Mouse (Mus musculus) ES-CJ7 (cell line): ENCODE measurements around the gene Mlxipl.
A peak's percentile ranks its signal among the peaks of the same experiment; 100 is the strongest.

Experiments used
- DNase-seq: peaks from one replicate; pipeline ENCODE4 v3.0.0; 2011; ENCODE audit warnings: low read depth, low spot score

Mlxipl gene

GRCm38 (mm10) chr5:135078482-135078810, 11.2 kb upstream of the Mlxipl start:
- DNase-seq = no peak

GRCm38 (mm10) chr5:135079578-135079977, 10.1 kb upstream of the Mlxipl start:
- no peak for DNase-seq

GRCm38 (mm10) chr5:135080539-135080938, 9.2 kb upstream of the Mlxipl start:
- no peak for DNase-seq

- DNase-seq = no peak
Observed at GRCm38 (mm10) chr5:135086871-135087270, 2.8 kb upstream of the Mlxipl start.

GRCm38 (mm10) chr5:135100981-135101380, 11.3 kb downstream of the Mlxipl start:
- DNase-seq = no peak

GRCm38 (mm10) chr5:135103999-135104660, 14.4 kb downstream of the Mlxipl start:
- DNase-seq = peak; percentile 72

- peak; percentile 94 for DNase-seq
Observed at GRCm38 (mm10) chr5:135106758-135107256, 17.1 kb downstream of the Mlxipl start.

GRCm38 (mm10) chr5:135107521-135108501, 18.1 kb downstream of the Mlxipl start:
- DNase-seq = peak; percentile 67

- no peak for DNase-seq
Observed at GRCm38 (mm10) chr5:135109017-135109416, 19.3 kb downstream of the Mlxipl start.

- no peak for DNase-seq
Observed at GRCm38 (mm10) chr5:135109426-135109825, 19.7 kb downstream of the Mlxipl start.

GRCm38 (mm10) chr5:135109976-135110375, 20.3 kb downstream of the Mlxipl start:
- DNase-seq = no peak

GRCm38 (mm10) chr5:135113782-135114181, 24.1 kb downstream of the Mlxipl start:
- no peak for DNase-seq

- no peak for DNase-seq
Observed at GRCm38 (mm10) chr5:135115241-135115640, 25.6 kb downstream of the Mlxipl start.

GRCm38 (mm10) chr5:135118589-135119081, 28.9 kb downstream of the Mlxipl start:
- peak; percentile 82 for DNase-seq

- peak; percentile 53 for DNase-seq
Observed at GRCm38 (mm10) chr5:135120753-135121152, 31.1 kb downstream of the Mlxipl start.

- no peak for DNase-seq
Observed at GRCm38 (mm10) chr5:135126121-135126520, 36.4 kb downstream of the Mlxipl start.

- no peak for DNase-seq
Observed at GRCm38 (mm10) chr5:135127669-135128068, 38.0 kb downstream of the Mlxipl start.

- DNase-seq = peak; percentile 43
Observed at GRCm38 (mm10) chr5:135129747-135130146, 40.1 kb downstream of the Mlxipl start.

GRCm38 (mm10) chr5:135133736-135134405, 44.2 kb downstream of the Mlxipl start:
- peak; percentile 95 for DNase-seq

- peak; percentile 85 for DNase-seq
Observed at GRCm38 (mm10) chr5:135134534-135134933, 44.8 kb downstream of the Mlxipl start.

GRCm38 (mm10) chr5:135139881-135140280, 50.2 kb downstream of the Mlxipl start:
- DNase-seq = no peak

- DNase-seq = no peak
Observed at GRCm38 (mm10) chr5:135144469-135144868, 54.8 kb downstream of the Mlxipl start.
